Mouse (Mus musculus) limb, embryonic 14.5 days (tissue): ENCODE results near the gene Wfdc6b. TPM values are rescaled to one million over a fixed set of nuclear protein-coding genes. Genes with fewer than 3 reads are reported as not detected.
A peak's percentile ranks its signal among the peaks of the same experiment; 100 is the strongest.

Source experiments
- ATAC-seq: fragments of 200-750 bp; cut with Nextera tagmentation; 2 replicates; pipeline ENCODE4 v1.8.0; 2017; ENCODE audit warnings: low read depth, moderate number of reproducible peaks, moderate TSS enrichment; ENCODE audit not compliant: low FRiP score
- DNase-seq: peaks from one replicate; pipeline ENCODE4 v3.0.0-alpha.2; 2015; ENCODE audit warnings: low spot score
- H3K27ac ChIP-seq: fragments of 300-500 bp; sonication (generic); replicated peaks from 2 replicates; pipeline ENCODE4 v1.5.1; 2014; ENCODE audit warnings: low read depth, mild to moderate bottlenecking, low read length, moderate library complexity, mixed read lengths
- H3K27me3 ChIP-seq: fragments of 300-500 bp; sonication (generic); 2 replicates; pipeline ENCODE4 v1.6.1; 2014; ENCODE audit warnings: low read length, mixed read lengths; ENCODE audit not compliant: control insufficient read depth, insufficient read depth
- H3K36me3 ChIP-seq: fragments of 300-500 bp; sonication (generic); 2 replicates; pipeline ENCODE4 v1.6.1; 2014; ENCODE audit warnings: mild to moderate bottlenecking, low read length, moderate library complexity, mixed read lengths; ENCODE audit not compliant: control insufficient read depth, insufficient read depth
- H3K4me1 ChIP-seq: fragments of 300-500 bp; sonication (generic); 2 replicates; pipeline ENCODE4 v1.6.1; 2014; ENCODE audit warnings: antibody characterized with exemption, low read length, mixed read lengths; ENCODE audit not compliant: control insufficient read depth, insufficient read depth
- H3K4me2 ChIP-seq: fragments of 300-500 bp; sonication (generic); replicated peaks from 2 replicates; pipeline ENCODE4 v1.6.1; 2014; ENCODE audit warnings: low read depth, mild to moderate bottlenecking, low read length, moderate library complexity; ENCODE audit not compliant: severe bottlenecking
- H3K4me3 ChIP-seq: fragments of 300-500 bp; sonication (generic); replicated peaks from 2 replicates; pipeline ENCODE4 v1.5.1; 2014; ENCODE audit warnings: low read length
- H3K9ac ChIP-seq: fragments of 300-500 bp; sonication (generic); 2 replicates; pipeline ENCODE4 v1.6.1; 2014; ENCODE audit warnings: mild to moderate bottlenecking, low read depth, low read length, moderate library complexity; ENCODE audit not compliant: severe bottlenecking
- H3K9me3 ChIP-seq: fragments of 300-500 bp; sonication (generic); 2 replicates; pipeline ENCODE4 v1.6.1; 2016; ENCODE audit warnings: low read length; ENCODE audit not compliant: control insufficient read depth
- POLR2A ChIP-seq: fragments of 200-500 bp; IDR thresholded peaks from 2 replicates; pipeline ENCODE4 v1.8.0; 2012; ENCODE audit warnings: inconsistent platforms, mild to moderate bottlenecking, moderate library complexity, borderline replicate concordance; ENCODE audit not compliant: insufficient read depth, insufficient read length; ENCODE audit errors: extremely low read depth
- WGBS: fragments of 180-500 bp; shearing (Covaris S2); extraction: QIAGEN DNeasy Blood & Tissue Kit; methylation state at CpG from one replicate; pipeline ENCODE4 v1.1.7; 2014; 5-methylcytosine and 5-hydroxymethylcytosine counted together
- polyA plus RNA-seq, 2 experiments: library from polyadenylated mRNA; depleted of rRNA in 1 of 2; stranded (reverse) in 1 of 2; unstranded in 1 of 2; fragments of >200 nt; fragmentation: Nextera tagmentation in 1 of 2; extraction: Ambion mirVana in 1 of 2; gene quantifications; 2 replicates each; pipeline versions ENCODE4 v1.2.1 to v1.2.3; 2012 to 2014

The Wfdc6b gene
- polyA plus RNA-seq, 2 experiments = not detected

DNA sequence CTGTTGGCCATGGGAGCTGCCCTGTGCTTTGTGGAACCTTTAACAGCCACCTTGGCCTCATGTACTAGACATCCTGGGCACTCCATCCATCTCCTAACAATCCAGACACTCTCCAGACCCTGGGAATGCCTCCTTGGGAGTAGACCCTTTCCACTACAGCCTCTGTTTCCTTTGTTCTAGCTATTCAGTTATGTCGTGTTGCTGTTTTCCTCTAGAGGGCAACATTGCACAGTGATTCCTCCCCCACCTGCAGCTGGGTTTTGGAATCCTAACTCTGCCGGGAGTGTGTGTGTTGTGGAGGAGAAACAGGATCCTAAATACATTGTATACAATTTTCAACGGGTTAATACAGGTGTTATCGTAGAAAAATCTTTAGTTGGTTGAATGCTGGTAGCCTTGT is 21.3 kb upstream of the Wfdc6b start:
- Histone ChIP-seq H3K4me1 (no peaks in the 10 kb centered on the region), H3K9ac (no peak overlapping the region), H3K4me3 (no peak overlapping the region), H3K9me3 (no peaks in the 10 kb centered on the region), H3K36me3 (no peaks in the 10 kb centered on the region), H3K27me3 (no peaks in the 10 kb centered on the region), H3K27ac (no peak overlapping the region), H3K4me2 (no peak overlapping the region)
- ATAC-seq = peak; percentile 72; the same call in 1 of the 2 replicates
- no peak for TF ChIP-seq POLR2A
- DNase-seq = peak; percentile 59
- WGBS = 10% methylated on average over 4 of the region's 4 CpGs

DNA sequence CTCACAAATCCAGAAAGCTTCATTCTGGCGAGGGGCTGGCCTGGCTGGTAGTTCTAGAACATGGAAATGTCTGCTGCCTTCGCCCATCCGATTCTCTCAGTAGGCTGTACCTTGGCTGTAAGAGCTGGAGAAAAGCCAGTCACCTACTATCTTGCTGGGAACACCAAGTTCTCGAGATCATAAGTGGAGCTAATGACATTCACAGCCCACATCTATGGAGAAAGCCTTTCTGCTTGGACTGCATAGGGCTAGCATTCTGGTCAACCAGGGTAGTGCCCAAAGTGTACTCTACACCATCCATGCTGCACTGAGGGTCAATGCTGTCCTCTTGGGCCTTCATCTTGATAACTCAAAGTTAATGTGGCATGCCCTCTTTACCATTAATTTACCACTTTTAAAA is 19.8 kb upstream of the Wfdc6b start, which contains the start of gene Eppin:
Gene Eppin (minus strand): TSS at position 101 of the 400 bp plus-strand sequence.
- no peak for ATAC-seq

DNA sequence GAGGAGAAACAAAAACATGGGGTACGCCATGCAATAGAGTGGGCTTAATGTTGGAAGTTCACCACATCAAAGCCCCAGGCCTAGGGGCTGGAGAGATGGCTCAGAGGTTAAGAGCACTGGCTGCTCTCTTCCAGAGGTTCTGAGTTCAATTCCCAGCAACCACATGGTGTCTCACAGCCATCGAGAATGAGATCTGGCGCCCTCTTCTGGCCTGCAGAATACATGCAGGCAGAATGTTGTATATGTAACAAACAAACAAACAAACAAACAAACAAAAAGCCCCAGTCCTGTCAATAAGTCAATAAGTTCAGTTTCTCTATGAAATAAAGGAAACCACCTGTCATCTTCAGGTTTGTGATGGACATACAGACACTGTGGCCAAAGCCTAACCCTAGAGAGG is 13.1 kb upstream of the Wfdc6b start:
- H3K27me3 ChIP-seq = no peaks in the 10 kb centered on the region
- H3K9ac ChIP-seq = no peak overlapping the region
- no peaks in the 10 kb centered on the region for H3K9me3 ChIP-seq
- H3K4me1 ChIP-seq = no peaks in the 10 kb centered on the region
- H3K36me3 ChIP-seq = no peaks in the 10 kb centered on the region
- no peak overlapping the region for H3K4me2 ChIP-seq
- no peak overlapping the region for H3K4me3 ChIP-seq
- no peak overlapping the region for H3K27ac ChIP-seq
- 67% methylated on average over 3 of the region's 3 CpGs for WGBS
- ATAC-seq = no peak
- no peak for TF ChIP-seq POLR2A
- DNase-seq = no peak

More for the DNA sequence above, 19.8 kb upstream of the Wfdc6b start, which contains the start of gene Eppin:
- H3K27ac ChIP-seq = no peak within 1 kb of the TSS
- H3K4me2 ChIP-seq = no peak within 1 kb of the TSS
- WGBS = 71% methylated on average over 4 of the region's 4 CpGs
- H3K9ac ChIP-seq = no peak within 1 kb of the TSS
- H3K27me3 ChIP-seq = no peaks in the 10 kb centered on the region
- no peaks in the 10 kb centered on the region for H3K4me1 ChIP-seq
- DNase-seq = no peak
- no peak for TF ChIP-seq POLR2A
- H3K4me3 ChIP-seq = no peak within 1 kb of the TSS
- no peaks in the 10 kb centered on the region for H3K9me3 ChIP-seq
- H3K36me3 ChIP-seq = no peaks in the 10 kb centered on the region

DNA sequence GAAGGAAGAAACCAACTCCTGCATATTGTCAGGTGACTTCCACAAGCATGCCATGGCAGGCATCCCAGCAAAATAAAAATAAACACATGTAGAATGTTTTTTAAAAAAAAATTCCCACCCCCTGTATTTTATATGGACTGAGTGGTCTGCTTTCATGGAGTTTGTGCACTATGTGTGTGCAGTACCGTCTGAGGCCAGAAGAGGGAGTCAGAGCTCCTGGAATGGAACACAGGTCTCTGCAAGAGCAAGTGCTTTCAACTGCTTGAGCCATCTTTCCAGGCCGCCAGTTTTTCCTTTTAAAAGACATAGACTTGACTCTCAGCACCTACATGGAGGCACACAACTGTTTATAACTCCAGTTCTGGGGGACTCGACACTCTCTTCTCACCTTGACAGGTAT is 9.8 kb upstream of the Wfdc6b start:
- Histone ChIP-seq H3K4me2 (no peak overlapping the region), H3K9me3 (no peaks in the 10 kb centered on the region), H3K27me3 (no peaks in the 10 kb centered on the region), H3K36me3 (no peaks in the 10 kb centered on the region), H3K4me1 (no peaks in the 10 kb centered on the region), H3K4me3 (no peak overlapping the region), H3K27ac (no peak overlapping the region), H3K9ac (no peak overlapping the region)
- 88% methylated on average over 3 of the region's 3 CpGs for WGBS
- DNase-seq (no peak), ATAC-seq (no peak)
- TF ChIP-seq POLR2A = no peak

DNA sequence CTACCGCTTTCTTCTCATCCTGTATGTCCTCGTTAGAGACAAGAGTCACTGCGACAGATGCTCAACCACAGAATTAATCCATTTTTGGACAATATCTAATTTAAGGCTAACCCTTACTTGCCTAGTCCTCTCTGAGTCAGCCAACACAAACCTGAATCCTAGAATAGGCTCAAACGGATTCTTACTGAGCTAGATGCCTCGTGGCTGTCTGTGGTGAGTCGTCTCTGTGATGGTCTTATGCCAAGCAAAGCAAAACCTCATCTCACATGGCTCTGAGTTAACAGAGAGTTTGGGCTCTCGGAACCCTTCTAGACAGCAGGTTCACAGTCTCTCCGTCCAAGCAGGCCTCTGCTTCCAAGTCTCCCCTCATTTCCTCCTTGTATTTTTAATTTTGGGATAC is 8.9 kb upstream of the Wfdc6b start:
- TF ChIP-seq POLR2A = no peak
- DNase-seq = no peak

DNA sequence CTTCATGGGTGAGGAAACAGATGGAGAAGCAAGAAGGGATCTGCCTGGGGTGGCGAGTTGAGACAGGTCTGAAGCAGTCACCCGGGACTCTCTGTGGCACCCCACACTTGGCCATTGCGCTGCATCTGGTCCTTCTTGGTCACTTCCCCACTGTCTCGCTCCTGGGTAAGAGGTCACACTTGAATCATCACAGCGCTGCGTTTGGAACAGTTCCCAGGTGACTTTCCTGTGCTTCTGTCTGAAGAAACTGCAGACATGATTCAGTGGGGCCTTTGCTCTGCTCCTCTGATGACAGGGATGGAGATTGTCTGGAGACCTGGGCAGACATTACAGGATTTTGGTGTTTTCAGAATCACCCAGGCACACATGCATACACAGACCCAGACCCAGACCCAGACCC is 4.5 kb upstream of the Wfdc6b start:
- ATAC-seq = no peak
- no peak for DNase-seq
- H3K36me3 ChIP-seq = no peaks in the 10 kb centered on the region
- no peak overlapping the region for H3K4me3 ChIP-seq
- H3K9me3 ChIP-seq = no peaks in the 10 kb centered on the region
- no peak overlapping the region for H3K4me2 ChIP-seq
- H3K27me3 ChIP-seq = no peaks in the 10 kb centered on the region
- no peak overlapping the region for H3K9ac ChIP-seq
- H3K27ac ChIP-seq = no peak overlapping the region
- WGBS = 71% methylated on average over 6 of the region's 6 CpGs
- TF ChIP-seq POLR2A = no peak
- no peaks in the 10 kb centered on the region for H3K4me1 ChIP-seq

More for the DNA sequence above, 8.9 kb upstream of the Wfdc6b start:
- no peaks in the 10 kb centered on the region for H3K27me3 ChIP-seq
- H3K36me3 ChIP-seq = no peaks in the 10 kb centered on the region
- no peak overlapping the region for H3K4me3 ChIP-seq
- no peak for ATAC-seq
- H3K4me2 ChIP-seq = no peak overlapping the region
- no peaks in the 10 kb centered on the region for H3K4me1 ChIP-seq
- WGBS = 82% methylated on average over 8 of the region's 8 CpGs
- no peak overlapping the region for H3K27ac ChIP-seq
- no peaks in the 10 kb centered on the region for H3K9me3 ChIP-seq
- no peak overlapping the region for H3K9ac ChIP-seq
